Mouse (Mus musculus) lung, postnatal 36 days (tissue): ENCODE data around the gene Mapk13.
"Not testable (repeated sequence)": the region's sequence is repeated elsewhere in the genome, so short reads cannot be mapped to it uniquely, and the experiment has no call there.

Experiments
- DNase-seq: peaks from one replicate; pipeline ENCODE4 v3.0.0; 2022; ENCODE audit warnings: mixed read lengths

Mapk13 gene

GRCm38 (mm10) chr17:28816326-28816725, 47.2 kb downstream of the Mapk13 start:
- not testable (repeated sequence) for DNase-seq

GRCm38 (mm10) chr17:28816875-28817811, 48.0 kb downstream of the Mapk13 start:
- DNase-seq, result no peak

- DNase-seq, result no peak
Measured at GRCm38 (mm10) chr17:28820189-28820588, 51.1 kb downstream of the Mapk13 start.

GRCm38 (mm10) chr17:28823004-28823745, 54.1 kb downstream of the Mapk13 start:
- DNase-seq, result no peak

- no peak for DNase-seq
Measured at GRCm38 (mm10) chr17:28823749-28824148, 54.7 kb downstream of the Mapk13 start.

- DNase-seq, result no peak
Measured at GRCm38 (mm10) chr17:28824896-28825295, 55.8 kb downstream of the Mapk13 start.

GRCm38 (mm10) chr17:28825359-28826041, 56.4 kb downstream of the Mapk13 start:
- no peak for DNase-seq

GRCm38 (mm10) chr17:28827665-28828231, 58.7 kb downstream of the Mapk13 start:
- no peak for DNase-seq

- no peak for DNase-seq
Measured at GRCm38 (mm10) chr17:28829120-28829519, 60.0 kb downstream of the Mapk13 start.
